Mouse (Mus musculus) heart, adult 8-10 months (tissue): ENCODE measurements around the gene Fsd2. TPM values are rescaled to one million over a fixed set of nuclear protein-coding genes. Genes with fewer than 3 reads are reported as not detected.

Experiments used
- total RNA-seq, 4 experiments: library from RNA; stranded (reverse); gene quantifications; 2 replicates each; pipeline ENCODE4 v1.2.4; 2022

Gene Fsd2
- total RNA-seq, 4 experiments from 2014 or later = 349 to 382 (median 364) TPM

Other genes with a start within 250 kb of the Fsd2 start
- gene Rps17, start 221.7 kb downstream of the Fsd2 start, total RNA-seq = 1,000 to 10,000 TPM in 2 of 4 experiments, 100 to 1,000 TPM in 2; 953 to 1,046 (median 1,014) TPM
- 10 to 100 TPM; 16.6 to 21.5 (median 20.8) TPM for gene Cpeb1, start 111.5 kb downstream of the Fsd2 start, total RNA-seq
- gene Ap3b2, start 73.0 kb downstream of the Fsd2 start, total RNA-seq = not detected
- gene BC048679, start 68.7 kb downstream of the Fsd2 start, total RNA-seq = under 1 TPM in 1 of 4 experiments, not detected in 3; 0.80 TPM
- gene Whamm, start 4.3 kb upstream of the Fsd2 start, total RNA-seq = 10 to 100 TPM in 1 of 4 experiments, 1 to 10 TPM in 3; 7.8 to 10.2 (median 8.4) TPM
- 100 to 1,000 TPM in 2 of 4 experiments, 10 to 100 TPM in 2; 87.9 to 110 (median 104) TPM for gene Homer2, start 140.6 kb upstream of the Fsd2 start, total RNA-seq
- gene Ramac, start 196.0 kb upstream of the Fsd2 start, total RNA-seq = 10 to 100 TPM; 24.8 to 28.8 (median 25.8) TPM
- 10 to 100 TPM; 29.1 to 34.0 (median 32.1) TPM for gene 3110040N11Rik, start 222.5 kb upstream of the Fsd2 start, total RNA-seq